Mouse (Mus musculus) thymus, postnatal 36 days (tissue): ENCODE results near the gene Clp1.
A peak's percentile ranks its signal among the peaks of the same experiment; 100 is the strongest.
"Not testable (repeated sequence)": the region's sequence is repeated elsewhere in the genome, so short reads cannot be mapped to it uniquely, and the experiment has no call there.

Experiments used
- DNase-seq, 2 experiments: peaks; one replicate each; pipeline ENCODE4 v3.0.0; 2022; ENCODE audit warnings: mixed read lengths in 2 of 2

Clp1 gene

GRCm38 (mm10) chr2:84738271-84738911 lies 11.2 kb upstream of the Clp1 start:
- DNase-seq = no peak

- no peak for DNase-seq
Measured at GRCm38 (mm10) chr2:84737451-84737925, 10.3 kb upstream of the Clp1 start.

GRCm38 (mm10) chr2:84736312-84737161 lies 9.4 kb upstream of the Clp1 start:
- DNase-seq = no peak

- DNase-seq = no peak
Measured at GRCm38 (mm10) chr2:84735346-84735920, 8.3 kb upstream of the Clp1 start.

- no peak for DNase-seq
Measured at GRCm38 (mm10) chr2:84734919-84735318, 7.8 kb upstream of the Clp1 start.

- DNase-seq = no peak
Measured at GRCm38 (mm10) chr2:84734351-84734864, 7.3 kb upstream of the Clp1 start.

GRCm38 (mm10) chr2:84733579-84734300 lies 6.6 kb upstream of the Clp1 start, which contains the start of gene Ypel4:
TSS of gene Ypel4 (plus strand) at chr2:84734058.
- no peak for DNase-seq

GRCm38 (mm10) chr2:84732394-84732793 lies 5.2 kb upstream of the Clp1 start:
- no peak for DNase-seq

GRCm38 (mm10) chr2:84731206-84731605 lies 4.1 kb upstream of the Clp1 start:
- no peak for DNase-seq

- DNase-seq = not testable (repeated sequence)
Measured at GRCm38 (mm10) chr2:84728191-84728590, 1.0 kb upstream of the Clp1 start.

GRCm38 (mm10) chr2:84726716-84727115 lies 434 bp downstream of the Clp1 start:
- DNase-seq = no peak

GRCm38 (mm10) chr2:84725770-84726169 lies 1.4 kb downstream of the Clp1 start:
- DNase-seq = no peak

- no peak for DNase-seq
Measured at GRCm38 (mm10) chr2:84723856-84724255, 3.3 kb downstream of the Clp1 start.

- DNase-seq = no peak
Measured at GRCm38 (mm10) chr2:84721182-84721581, 6.0 kb downstream of the Clp1 start.

GRCm38 (mm10) chr2:84720718-84721117 lies 6.4 kb downstream of the Clp1 start:
- DNase-seq = no peak

- no peak for DNase-seq
Measured at GRCm38 (mm10) chr2:84717357-84717756, 9.8 kb downstream of the Clp1 start.

GRCm38 (mm10) chr2:84716423-84717355 lies 10.5 kb downstream of the Clp1 start:
- DNase-seq = no peak

- DNase-seq = peak in 1 of 2 experiments; percentile 62
Measured at GRCm38 (mm10) chr2:84715562-84716361, 11.4 kb downstream of the Clp1 start.

GRCm38 (mm10) chr2:84714811-84715561 lies 12.2 kb downstream of the Clp1 start, which contains the start of gene Zdhhc5:
TSS of gene Zdhhc5 (minus strand) at chr2:84715180.
- peak; percentile 99 for DNase-seq

GRCm38 (mm10) chr2:84714422-84714810 lies 12.7 kb downstream of the Clp1 start:
- DNase-seq = no peak
